Mouse (Mus musculus) heart, postnatal 36 days (tissue): Measurements from ENCODE around the gene Tfcp2. TPM values are rescaled to one million over a fixed set of nuclear protein-coding genes. Genes with fewer than 3 reads are reported as not detected.
A peak's percentile ranks its signal among the peaks of the same experiment; 100 is the strongest.

ENCODE experiments used
- DNase-seq, 2 experiments: peaks; one replicate each; pipeline ENCODE4 v3.0.0; 2021 to 2022
- intact Hi-C: fragments of 180-260 bp; cut with DNase I; formaldehyde crosslinking; loops from one replicate; pipeline ENCODE4 v1.15.1; 2025
- total RNA-seq, 2 experiments: library from RNA; stranded (reverse); gene quantifications; 2 replicates each; pipeline ENCODE4 v1.2.3; 2021

The Tfcp2 gene
- total RNA-seq, result 10 to 100 TPM; 11.9 to 13.4 TPM

- peak; percentile 98 for DNase-seq
- intact Hi-C loops, result loop anchor here (5.0 kb wide), 1 partner anchor 46 kb away; the partner anchor contains the start of gene Pou6f1
Observed at GRCm38 (mm10) chr15:100551326-100552307, at the start of gene Tfcp2. Gene Tfcp2 (minus strand): TSS chr15:100552008.

DNA sequence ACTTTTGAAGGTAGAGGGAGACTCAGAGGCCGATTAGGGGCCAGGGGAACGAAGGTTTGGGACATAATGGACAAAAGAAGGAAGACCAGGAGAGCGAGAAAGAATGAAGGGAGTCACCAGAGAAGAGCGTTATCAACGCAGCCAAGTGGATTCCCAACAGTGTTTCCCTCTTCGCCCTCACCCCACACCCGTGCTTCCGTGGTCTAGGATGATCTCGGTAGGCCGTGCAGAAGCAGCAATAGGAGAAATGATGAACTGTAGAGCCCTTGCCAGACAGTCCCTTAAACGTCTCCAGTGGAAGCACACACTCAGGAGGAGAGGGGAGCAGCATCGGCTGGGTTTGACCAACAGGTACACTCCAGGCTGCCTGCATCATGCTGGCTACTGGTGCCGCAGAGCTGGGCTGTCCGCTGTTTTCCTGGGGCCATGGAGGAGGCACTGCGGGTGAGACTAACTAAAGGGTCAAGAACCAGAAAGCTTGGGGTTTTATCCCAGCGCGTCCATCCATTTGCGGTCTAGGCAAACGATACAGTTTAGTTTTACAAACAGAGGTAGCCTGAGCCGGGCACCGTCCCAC is 49.0 kb upstream of the Tfcp2 start:
- intact Hi-C loops, result no loop called here

GRCm38 (mm10) chr15:100600047-100600695 is 48.4 kb upstream of the Tfcp2 start:
- intact Hi-C loops, result no loop called here
- peak in 1 of 2 experiments; percentile 68 for DNase-seq

More for the DNA sequence above, 49.0 kb upstream of the Tfcp2 start:
- DNase-seq, result no peak

GRCm38 (mm10) chr15:100599276-100600046 is 47.7 kb upstream of the Tfcp2 start, which contains the start of gene Pou6f1:
Gene Pou6f1 (minus strand): TSS chr15:100599984.
- DNase-seq, result peak; percentile 63 to 76
- intact Hi-C loops, result loop anchor here (5.0 kb wide), 1 partner anchor 47 kb away; the partner anchor contains the start of gene Tfcp2

DNA sequence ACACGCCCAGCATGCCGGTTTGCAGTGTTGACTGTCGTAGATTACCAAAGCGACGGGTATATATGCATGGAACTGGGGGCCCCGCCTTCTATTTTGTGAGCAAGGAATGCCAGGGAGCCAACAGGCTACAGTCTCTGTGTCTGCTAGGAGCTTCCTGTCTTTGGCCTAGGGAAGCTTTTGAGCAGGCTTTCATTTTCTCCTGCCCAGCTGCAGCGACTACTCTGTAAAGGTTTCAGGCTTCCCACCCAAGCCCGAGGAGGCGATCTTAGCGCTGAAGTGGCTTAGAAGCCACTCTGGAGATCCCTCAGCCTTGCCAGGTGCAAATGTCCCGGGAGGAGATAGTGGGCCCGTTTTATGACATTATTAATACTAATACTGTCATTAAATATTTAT is 47.1 kb upstream of the Tfcp2 start:
- peak; percentile 53 to 67 for DNase-seq
- intact Hi-C loops, result loop anchor here (5.0 kb wide), 1 partner anchor 47 kb away; the partner anchor contains the start of gene Tfcp2

- DNase-seq, result no peak
- intact Hi-C loops, result loop anchor here (5.0 kb wide), 1 partner anchor 46 kb away; the partner anchor contains the start of gene Tfcp2
Observed at GRCm38 (mm10) chr15:100598287-100598882, 46.6 kb upstream of the Tfcp2 start.

DNA sequence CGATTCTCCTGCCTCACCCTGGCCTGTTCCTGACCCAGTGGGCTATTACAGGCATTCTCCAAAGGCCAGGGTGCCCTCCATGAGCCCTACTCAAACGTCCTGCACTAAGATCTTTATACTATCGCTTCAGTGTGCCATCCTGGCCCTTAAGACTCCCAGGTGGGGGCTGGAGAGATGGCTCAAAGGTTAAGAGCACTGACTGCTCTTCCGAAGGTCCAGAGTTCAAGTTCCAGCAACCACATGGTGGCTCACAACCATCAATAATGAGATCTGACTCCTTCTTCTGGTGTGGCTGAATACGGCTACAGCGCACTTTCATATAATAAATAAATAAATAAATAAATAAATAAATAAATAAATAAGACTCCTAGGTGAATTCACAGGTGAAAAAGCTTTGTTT is 41.0 kb upstream of the Tfcp2 start:
- DNase-seq, result no peak
- intact Hi-C loops, result no loop called here

GRCm38 (mm10) chr15:100590436-100590835 is 38.6 kb upstream of the Tfcp2 start:
- no peak for DNase-seq
- intact Hi-C loops, result no loop called here

DNA sequence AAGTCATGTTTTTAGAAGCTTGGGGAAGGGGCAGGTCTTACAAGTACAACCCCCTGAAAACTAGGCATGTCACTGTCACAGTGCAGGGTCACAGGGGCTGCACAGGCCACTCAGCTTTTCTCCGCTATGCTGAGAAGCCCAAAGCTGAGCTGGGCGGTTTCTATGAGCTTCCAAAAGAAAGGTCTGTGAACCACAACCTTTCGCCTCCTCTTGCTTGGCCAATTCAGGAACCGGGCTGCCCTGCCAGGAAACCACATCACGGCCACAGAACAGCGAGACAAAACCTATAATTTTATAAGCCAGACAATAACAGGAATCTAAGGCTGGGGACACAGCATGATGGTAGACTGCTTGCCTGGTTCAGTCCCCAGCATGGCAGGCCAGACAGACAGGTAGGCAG is 36.5 kb upstream of the Tfcp2 start:
- intact Hi-C loops, result no loop called here

DNA sequence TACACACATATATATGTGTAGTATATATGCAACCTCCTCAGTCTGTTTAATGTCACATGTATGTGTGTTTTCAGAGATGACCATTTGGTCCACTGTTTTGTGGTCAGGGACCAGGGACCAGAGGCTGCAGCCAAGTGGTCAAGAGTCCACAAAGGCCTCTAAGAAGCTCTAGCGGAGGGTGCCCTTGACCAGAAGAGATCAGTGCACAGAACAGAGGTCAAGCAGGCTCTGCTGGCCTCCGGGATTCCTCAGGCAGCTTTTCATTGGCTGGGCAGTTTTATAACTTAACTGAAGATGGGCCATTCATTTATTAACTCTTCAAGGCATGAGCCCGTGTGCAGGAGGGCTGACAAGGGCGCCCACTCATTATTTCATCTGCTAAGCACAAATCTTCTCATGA is 35.4 kb upstream of the Tfcp2 start:
- intact Hi-C loops, result no loop called here
- DNase-seq, result no peak

More for the DNA sequence above, 36.5 kb upstream of the Tfcp2 start:
- DNase-seq, result no peak

- intact Hi-C loops, result no loop called here
- DNase-seq, result no peak
Observed at GRCm38 (mm10) chr15:100585931-100586330, 34.1 kb upstream of the Tfcp2 start.

DNA sequence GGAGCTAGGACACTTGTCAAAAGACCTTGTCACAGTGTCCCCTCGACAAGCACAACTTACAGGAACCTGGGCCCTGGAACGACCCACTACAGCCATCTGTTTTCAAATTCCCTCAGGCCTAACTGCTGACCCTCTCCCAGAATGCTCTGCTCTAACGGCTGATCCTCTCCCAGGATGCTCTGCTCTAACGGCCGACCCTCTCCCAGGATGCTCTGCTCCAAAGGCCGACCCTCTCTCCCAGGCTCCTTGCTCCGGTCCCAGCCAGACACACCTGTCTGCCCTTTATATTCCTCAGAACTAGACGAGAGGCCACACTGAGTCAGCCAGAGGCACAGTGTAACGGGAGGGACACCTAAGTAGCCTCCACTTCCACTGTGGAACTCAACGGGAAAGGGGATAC is 28.3 kb upstream of the Tfcp2 start:
- intact Hi-C loops, result no loop called here
- no peak for DNase-seq

DNA sequence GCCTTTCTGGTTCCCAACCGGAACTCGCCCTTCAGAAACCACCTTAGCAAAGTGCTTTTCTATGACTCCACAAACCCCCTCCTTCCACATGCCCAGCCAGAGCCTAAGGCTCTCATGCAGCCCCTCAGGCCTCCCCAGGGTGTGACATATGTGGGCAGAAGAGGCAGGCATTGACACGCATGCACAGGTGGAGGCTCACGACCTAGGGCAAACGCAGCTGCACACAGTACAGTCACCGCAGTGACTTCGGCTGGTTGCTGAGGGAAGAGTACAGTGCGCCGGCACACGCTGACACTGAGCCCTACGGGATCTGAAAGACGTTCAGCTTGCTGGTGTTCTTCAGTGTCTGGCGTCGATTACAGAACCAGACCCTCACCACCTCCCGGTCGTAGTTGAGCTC is 26.2 kb upstream of the Tfcp2 start:
- DNase-seq, result no peak
- intact Hi-C loops, result no loop called here

DNA sequence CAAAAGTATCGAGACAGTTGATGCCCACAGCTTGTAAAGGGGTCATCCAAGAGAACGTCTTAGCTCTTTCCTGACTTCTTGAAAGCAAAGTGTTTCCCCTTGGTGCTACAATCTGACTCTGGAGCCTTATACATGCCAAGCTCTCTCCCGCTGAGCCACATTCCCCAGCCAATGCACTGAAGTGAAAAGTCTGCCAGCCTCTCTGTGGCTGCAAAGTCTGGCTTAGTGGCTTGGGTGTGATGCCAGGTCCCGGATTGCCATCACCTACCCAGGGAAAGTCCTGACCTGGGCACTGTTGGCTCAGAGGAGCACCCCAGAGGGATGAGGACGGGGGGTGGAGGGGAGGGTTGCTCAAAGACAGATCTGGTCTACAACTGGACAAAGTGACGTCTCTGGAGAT is 25.0 kb upstream of the Tfcp2 start:
- DNase-seq, result no peak
- intact Hi-C loops, result no loop called here

DNA sequence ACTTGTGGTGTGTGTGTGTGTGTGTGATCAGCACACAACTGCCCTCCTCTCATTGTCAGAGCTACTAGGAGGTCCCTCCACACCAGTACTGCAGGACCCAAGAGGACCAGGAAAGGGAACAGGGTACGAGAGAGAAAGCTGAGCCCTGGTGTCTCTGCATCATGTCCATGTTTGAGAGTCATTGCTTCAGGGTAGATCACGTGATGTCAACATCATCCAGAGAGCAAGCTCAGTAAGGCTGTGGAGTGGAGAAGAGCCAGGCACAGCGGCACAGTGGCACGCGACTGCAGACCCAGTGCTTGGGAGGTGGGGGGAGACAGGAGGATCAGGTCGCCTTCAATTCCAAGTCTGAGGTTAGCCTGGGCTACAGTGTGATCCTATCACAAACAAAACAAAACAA is 24.6 kb upstream of the Tfcp2 start:
- intact Hi-C loops, result no loop called here
- DNase-seq, result no peak

- intact Hi-C loops, result no loop called here
Observed at GRCm38 (mm10) chr15:100575366-100575765, 23.6 kb upstream of the Tfcp2 start.

GRCm38 (mm10) chr15:100574378-100574777 is 22.6 kb upstream of the Tfcp2 start:
- no peak for DNase-seq
- intact Hi-C loops, result no loop called here

More at GRCm38 (mm10) chr15:100575366-100575765, 23.6 kb upstream of the Tfcp2 start:
- no peak for DNase-seq

GRCm38 (mm10) chr15:100573946-100574345 is 22.1 kb upstream of the Tfcp2 start:
- intact Hi-C loops, result no loop called here
- no peak for DNase-seq

DNA sequence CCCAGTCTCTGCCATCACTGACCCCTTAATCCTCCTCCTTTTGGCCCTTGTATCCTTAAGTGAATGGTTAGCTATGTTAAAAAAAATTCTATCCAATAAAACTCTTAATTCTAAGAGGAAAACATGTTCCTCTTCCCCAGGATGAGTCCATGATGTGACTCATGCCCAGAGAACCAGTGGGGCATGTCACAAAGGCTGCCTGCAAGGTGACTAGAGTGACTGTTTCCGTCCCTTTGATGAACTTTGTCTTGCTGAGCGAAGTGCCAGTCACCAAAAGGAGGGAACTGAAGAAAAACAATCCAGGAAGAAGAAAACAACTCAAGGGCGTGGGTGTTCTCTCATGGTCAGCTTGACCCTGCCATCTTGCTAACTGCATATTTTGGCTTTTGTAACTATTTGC is 17.4 kb upstream of the Tfcp2 start:
- no peak for DNase-seq
- intact Hi-C loops, result no loop called here

DNA sequence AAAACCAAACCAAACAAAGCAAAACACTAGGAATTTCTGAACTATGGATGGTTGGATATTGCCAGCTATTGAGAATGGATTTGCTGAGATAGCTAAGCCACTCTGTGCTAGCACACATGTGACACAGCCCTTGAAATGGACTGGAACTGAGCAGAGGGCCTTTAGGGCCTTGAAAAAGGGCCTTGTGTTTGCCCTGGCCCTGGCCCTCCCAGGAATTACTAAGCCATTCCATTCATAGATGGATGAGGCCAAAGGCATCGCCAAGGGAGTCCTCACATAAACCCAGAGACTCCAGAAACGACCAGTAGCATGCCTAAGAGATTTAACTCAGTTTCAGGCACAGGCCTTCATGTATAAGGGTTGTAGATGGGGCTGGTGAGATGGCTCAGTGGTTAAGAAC is 14.7 kb upstream of the Tfcp2 start:
- DNase-seq, result no peak
- intact Hi-C loops, result no loop called here
